Mouse (Mus musculus): ENCODE data around the gene Cnot1. TPM values are rescaled to one million over a fixed set of nuclear protein-coding genes. Genes with fewer than 3 reads are reported as not detected.

Gene Cnot1
- polyA plus RNA-seq, 1 experiment from 2014 or later, result 76.6 TPM

- no peaks in the 10 kb centered on the region for H3K4me1 ChIP-seq (ENCODE audit: insufficient read depth, low read length)
- 86% methylated on average over 6 of the region's 6 CpGs for WGBS
- no peak overlapping the region for H3K27ac ChIP-seq (ENCODE audit: low read length)
- no peaks in the 10 kb centered on the region for H3K9me3 ChIP-seq (ENCODE audit: low read length)
- H3K9ac ChIP-seq (replicated peaks; ENCODE audit: low read length), result no peak overlapping the region
- H3K36me3 ChIP-seq (ENCODE audit: insufficient read depth, low read length), result no peaks in the 10 kb centered on the region
- ATAC-seq (ENCODE audit: low FRiP score, low TSS enrichment), result no peak
- H3K4me2 ChIP-seq (replicated peaks; ENCODE audit: low read depth, low read length), result no peak overlapping the region
- H3K27me3 ChIP-seq (ENCODE audit: insufficient read depth, low read length), result no peaks in the 10 kb centered on the region
- H3K4me3 ChIP-seq (ENCODE audit: low read length), result no peak overlapping the region
These were observed 14.0 kb upstream of the Cnot1 start for GRCm38 (mm10) chr8:95821266-95821665.

DNA sequence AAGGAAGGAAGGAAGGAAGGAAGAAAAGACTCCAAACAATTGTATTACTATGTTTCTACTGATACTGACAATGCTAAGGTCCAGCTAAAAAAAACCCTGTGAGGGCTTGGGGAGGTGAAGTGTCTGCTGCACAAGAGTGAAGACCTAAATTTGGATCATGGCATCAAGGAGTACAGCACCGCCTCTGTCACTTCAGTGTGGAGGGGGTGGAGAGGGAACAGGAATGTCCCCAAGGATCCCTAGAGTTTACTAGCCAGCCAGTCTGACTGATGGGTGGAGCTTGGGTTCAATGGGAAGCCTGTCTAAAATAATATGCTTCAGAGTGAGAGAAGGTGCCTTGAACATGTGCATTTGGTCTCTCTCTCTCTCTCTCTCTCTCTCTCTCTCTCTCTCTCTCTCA, 10.9 kb upstream of the Cnot1 start:
- Histone ChIP-seq H3K4me3 (ENCODE audit: low read length) (no peak overlapping the region), H3K9ac (replicated peaks; ENCODE audit: low read length) (no peak overlapping the region), H3K36me3 (ENCODE audit: insufficient read depth, low read length) (no peaks in the 10 kb centered on the region), H3K4me2 (replicated peaks; ENCODE audit: low read depth, low read length) (no peak overlapping the region), H3K4me1 (ENCODE audit: insufficient read depth, low read length) (no peaks in the 10 kb centered on the region), H3K9me3 (ENCODE audit: low read length) (no peaks in the 10 kb centered on the region), H3K27ac (ENCODE audit: low read length) (no peak overlapping the region), H3K27me3 (ENCODE audit: insufficient read depth, low read length) (no peaks in the 10 kb centered on the region)
- 65% methylated on average over 1 of the region's 1 CpGs for WGBS
- no peak for ATAC-seq (ENCODE audit: low FRiP score, low TSS enrichment)

DNA sequence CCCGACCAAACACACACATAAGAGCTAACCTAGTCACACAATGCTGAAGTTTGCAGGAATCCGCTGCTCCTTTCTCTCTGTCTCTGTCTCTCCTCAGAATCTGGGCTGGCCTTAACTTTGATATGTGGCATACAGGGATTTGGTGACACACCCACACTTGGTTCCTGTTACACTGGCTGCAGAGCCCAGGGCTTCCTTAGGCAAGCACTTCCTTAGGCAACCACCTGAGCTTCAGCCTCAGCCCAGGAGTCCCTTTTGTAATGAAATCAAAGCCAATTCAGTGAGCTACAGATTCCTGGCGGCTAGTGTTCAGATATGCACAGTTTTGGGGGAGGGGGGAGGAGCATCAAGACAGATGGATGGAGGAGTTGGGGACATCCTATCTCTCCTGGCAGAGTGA, 10.3 kb upstream of the Cnot1 start:
- 71% methylated on average over 3 of the region's 3 CpGs for WGBS
- Histone ChIP-seq H3K27me3 (ENCODE audit: insufficient read depth, low read length) (no peaks in the 10 kb centered on the region), H3K4me2 (replicated peaks; ENCODE audit: low read depth, low read length) (no peak overlapping the region), H3K4me3 (ENCODE audit: low read length) (no peak overlapping the region), H3K27ac (ENCODE audit: low read length) (no peak overlapping the region), H3K36me3 (ENCODE audit: insufficient read depth, low read length) (no peaks in the 10 kb centered on the region), H3K9ac (replicated peaks; ENCODE audit: low read length) (no peak overlapping the region), H3K9me3 (ENCODE audit: low read length) (no peaks in the 10 kb centered on the region), H3K4me1 (ENCODE audit: insufficient read depth, low read length) (no peaks in the 10 kb centered on the region)
- ATAC-seq (ENCODE audit: low FRiP score, low TSS enrichment), result no peak

GRCm38 (mm10) chr8:95816044-95816708, 8.9 kb upstream of the Cnot1 start:
- H3K9me3 ChIP-seq (ENCODE audit: low read length), result no peaks in the 10 kb centered on the region
- ATAC-seq (ENCODE audit: low FRiP score, low TSS enrichment), result no peak
- no peak overlapping the region for H3K27ac ChIP-seq (ENCODE audit: low read length)
- no peaks in the 10 kb centered on the region for H3K27me3 ChIP-seq (ENCODE audit: insufficient read depth, low read length)
- H3K4me2 ChIP-seq (replicated peaks; ENCODE audit: low read depth, low read length), result no peak overlapping the region
- no peaks in the 10 kb centered on the region for H3K36me3 ChIP-seq (ENCODE audit: insufficient read depth, low read length)
- H3K4me3 ChIP-seq (ENCODE audit: low read length), result no peak overlapping the region
- no peak overlapping the region for H3K9ac ChIP-seq (replicated peaks; ENCODE audit: low read length)
- no peaks in the 10 kb centered on the region for H3K4me1 ChIP-seq (ENCODE audit: insufficient read depth, low read length)
- 27% methylated on average over 6 of the region's 6 CpGs for WGBS

GRCm38 (mm10) chr8:95810184-95810591, 2.9 kb upstream of the Cnot1 start:
- Histone ChIP-seq H3K4me3 (ENCODE audit: low read length) (no peak overlapping the region), H3K36me3 (ENCODE audit: insufficient read depth, low read length) (no peaks in the 10 kb centered on the region), H3K4me1 (ENCODE audit: insufficient read depth, low read length) (peaks cover 10% of the 10 kb centered on the region), H3K9ac (replicated peaks; ENCODE audit: low read length) (no peak overlapping the region), H3K9me3 (ENCODE audit: low read length) (no peaks in the 10 kb centered on the region), H3K27ac (ENCODE audit: low read length) (no peak overlapping the region), H3K27me3 (ENCODE audit: insufficient read depth, low read length) (no peaks in the 10 kb centered on the region), H3K4me2 (replicated peaks; ENCODE audit: low read depth, low read length) (no peak overlapping the region)
- no peak for ATAC-seq (ENCODE audit: low FRiP score, low TSS enrichment)
- 55% methylated on average over 3 of the region's 3 CpGs for WGBS

DNA sequence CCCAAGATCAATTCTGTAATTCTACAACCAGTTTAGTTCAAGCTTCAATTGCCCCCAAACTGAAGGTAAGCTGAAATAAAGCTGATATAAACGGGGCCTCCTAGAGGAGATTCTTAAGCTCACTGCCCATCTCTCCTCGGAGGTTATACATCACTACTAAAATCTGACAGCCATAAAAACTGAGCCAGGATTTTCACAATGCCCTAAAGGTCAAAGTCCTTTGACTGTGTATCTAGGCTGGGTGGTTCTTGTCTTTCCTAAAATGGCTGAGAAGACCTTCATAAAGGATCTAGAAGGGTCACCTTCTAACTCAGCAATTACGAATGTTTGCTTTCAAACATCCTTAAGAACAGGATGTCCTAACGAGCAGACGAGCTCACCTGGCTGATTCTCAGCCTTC, 1.9 kb upstream of the Cnot1 start:
- Histone ChIP-seq H3K36me3 (ENCODE audit: insufficient read depth, low read length) (no peaks in the 10 kb centered on the region; the same call in 1 of the 2 replicates), H3K27ac (ENCODE audit: low read length) (no peak overlapping the region), H3K4me2 (replicated peaks; ENCODE audit: low read depth, low read length) (no peak overlapping the region), H3K9me3 (ENCODE audit: low read length) (no peaks in the 10 kb centered on the region), H3K9ac (replicated peaks; ENCODE audit: low read length) (no peak overlapping the region), H3K27me3 (ENCODE audit: insufficient read depth, low read length) (no peaks in the 10 kb centered on the region), H3K4me1 (ENCODE audit: insufficient read depth, low read length) (peaks cover 17% of the 10 kb centered on the region), H3K4me3 (ENCODE audit: low read length) (no peak overlapping the region)
- WGBS, result 71% methylated on average over 5 of the region's 5 CpGs
- ATAC-seq (ENCODE audit: low FRiP score, low TSS enrichment), result no peak

DNA sequence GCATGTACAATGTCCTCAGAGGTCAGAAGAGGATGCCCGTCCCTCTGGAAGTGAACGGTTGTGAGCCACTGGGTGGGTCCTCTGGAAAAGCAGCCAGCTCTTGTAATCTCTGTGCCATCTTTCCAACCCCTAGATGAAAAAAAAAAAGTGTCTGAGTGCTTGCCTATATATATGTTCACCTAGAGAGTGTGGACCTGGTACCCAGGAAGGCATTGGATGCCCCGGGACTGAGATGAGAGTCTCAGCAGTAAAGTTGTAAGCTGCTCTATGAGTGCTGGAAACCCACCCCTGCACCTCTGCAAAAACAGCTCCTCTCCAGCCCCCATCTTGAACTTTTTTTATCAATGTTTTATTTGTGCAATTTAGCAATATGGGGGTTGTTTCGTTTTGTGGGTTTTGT, 1.4 kb upstream of the Cnot1 start:
- WGBS, result 87% methylated on average over 4 of the region's 4 CpGs
- no peaks in the 10 kb centered on the region; the same call in 1 of the 2 replicates for H3K36me3 ChIP-seq (ENCODE audit: insufficient read depth, low read length)
- H3K4me1 ChIP-seq (ENCODE audit: insufficient read depth, low read length), result peaks cover 17% of the 10 kb centered on the region
- H3K9me3 ChIP-seq (ENCODE audit: low read length), result no peaks in the 10 kb centered on the region
- no peak overlapping the region for H3K9ac ChIP-seq (replicated peaks; ENCODE audit: low read length)
- H3K4me3 ChIP-seq (ENCODE audit: low read length), result no peak overlapping the region
- H3K4me2 ChIP-seq (replicated peaks; ENCODE audit: low read depth, low read length), result no peak overlapping the region
- no peak for ATAC-seq (ENCODE audit: low FRiP score, low TSS enrichment)
- no peaks in the 10 kb centered on the region for H3K27me3 ChIP-seq (ENCODE audit: insufficient read depth, low read length)
- H3K27ac ChIP-seq (ENCODE audit: low read length), result no peak overlapping the region

DNA sequence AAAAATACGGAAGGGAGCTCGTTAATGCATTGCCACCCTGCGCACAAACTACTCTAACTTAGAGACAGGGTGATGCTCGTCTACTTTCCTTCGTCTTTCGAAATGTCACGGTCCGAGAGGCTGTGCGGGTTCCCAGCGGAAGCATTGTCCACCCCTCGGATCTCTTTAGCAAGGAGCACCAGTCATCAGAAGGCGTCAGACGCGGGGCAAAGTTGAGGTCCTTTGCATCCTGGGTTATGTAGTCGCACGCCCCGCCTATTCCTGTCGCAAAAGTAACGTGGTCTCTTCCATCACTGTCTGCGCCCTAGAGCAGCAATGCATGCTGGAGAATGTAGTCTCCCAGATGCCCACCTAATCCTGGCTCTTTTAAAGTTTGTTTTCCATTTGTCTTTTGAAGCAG, 597 bp upstream of the Cnot1 start:
- Histone ChIP-seq H3K9ac (replicated peaks; ENCODE audit: low read length) (peak overlapping the region; percentile 73), H3K27ac (ENCODE audit: low read length) (peak overlapping the region; percentile 99), H3K4me2 (replicated peaks; ENCODE audit: low read depth, low read length) (peak overlapping the region; percentile 70), H3K9me3 (ENCODE audit: low read length) (no peaks in the 10 kb centered on the region), H3K4me1 (ENCODE audit: insufficient read depth, low read length) (peaks cover 17% of the 10 kb centered on the region), H3K36me3 (ENCODE audit: insufficient read depth, low read length) (no peaks in the 10 kb centered on the region; the same call in 1 of the 2 replicates), H3K27me3 (ENCODE audit: insufficient read depth, low read length) (no peaks in the 10 kb centered on the region), H3K4me3 (ENCODE audit: low read length) (peak overlapping the region; percentile 92)
- ATAC-seq (ENCODE audit: low FRiP score, low TSS enrichment), result peak; percentile 95
- under 1% methylated on average over 20 of the region's 20 CpGs for WGBS

- Histone ChIP-seq H3K27me3 (ENCODE audit: insufficient read depth, low read length) (no peaks in the 10 kb centered on the region), H3K4me2 (replicated peaks; ENCODE audit: low read depth, low read length) (peak overlapping the region; percentile 76), H3K9me3 (ENCODE audit: low read length) (no peaks in the 10 kb centered on the region), H3K4me3 (ENCODE audit: low read length) (peak overlapping the region; percentile 92), H3K4me1 (ENCODE audit: insufficient read depth, low read length) (peaks cover 21% of the 10 kb centered on the region), H3K9ac (replicated peaks; ENCODE audit: low read length) (peak overlapping the region; percentile 98), H3K36me3 (ENCODE audit: insufficient read depth, low read length) (peaks cover 3% of the 10 kb centered on the region; the same call in 1 of the 2 replicates), H3K27ac (ENCODE audit: low read length) (peak overlapping the region; percentile 93)
- ATAC-seq (ENCODE audit: low FRiP score, low TSS enrichment), result peak; percentile 4
- WGBS, result under 1% methylated on average over 58 of the region's 69 CpGs
These were observed 638 bp downstream of the Cnot1 start for GRCm38 (mm10) chr8:95806461-95807191.

DNA sequence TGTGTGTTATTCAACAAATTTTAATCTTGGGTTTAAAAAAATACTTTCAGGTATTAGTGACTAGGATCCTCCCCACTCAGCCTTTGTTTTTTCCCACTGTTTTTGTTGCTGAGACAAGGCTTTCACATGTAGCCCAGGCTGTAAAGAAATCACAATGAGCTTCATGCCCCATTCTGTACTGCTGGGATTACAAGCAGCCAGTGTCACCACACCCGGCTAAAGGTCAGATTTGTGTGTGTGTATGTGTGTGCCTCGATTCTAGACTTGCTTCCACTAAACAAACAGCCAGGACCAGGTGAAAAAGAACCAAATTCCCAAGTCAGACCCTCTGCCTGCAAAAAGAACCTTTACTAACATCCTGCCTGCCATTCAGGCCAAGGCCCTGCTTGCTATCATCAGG, 1.8 kb downstream of the Cnot1 start:
- Histone ChIP-seq H3K4me2 (replicated peaks; ENCODE audit: low read depth, low read length) (peak overlapping the region; percentile 76), H3K4me1 (ENCODE audit: insufficient read depth, low read length) (peaks cover 21% of the 10 kb centered on the region), H3K9me3 (ENCODE audit: low read length) (no peaks in the 10 kb centered on the region), H3K9ac (replicated peaks; ENCODE audit: low read length) (peak overlapping the region; percentile 98), H3K4me3 (ENCODE audit: low read length) (peak overlapping the region; percentile 92), H3K27ac (ENCODE audit: low read length) (no peak overlapping the region), H3K27me3 (ENCODE audit: insufficient read depth, low read length) (no peaks in the 10 kb centered on the region), H3K36me3 (ENCODE audit: insufficient read depth, low read length) (peaks cover 8% of the 10 kb centered on the region; the same call in 1 of the 2 replicates)
- 49% methylated on average over 2 of the region's 2 CpGs for WGBS
- ATAC-seq (ENCODE audit: low FRiP score, low TSS enrichment), result no peak
